Mouse (Mus musculus) splenic B cell, adult 2 months (primary cell): ENCODE measurements around the gene Ccdc90b.

Source experiments
- DNase-seq: peaks from one replicate; pipeline ENCODE4 v3.0.0-alpha.2; 2011; ENCODE audit warnings: low read depth, low spot score
- H3K27me3 ChIP-seq: 2 replicates; pipeline ENCODE4 v1.6.1; 2012; ENCODE audit warnings: mild to moderate bottlenecking, low read length, moderate library complexity, mixed read lengths; ENCODE audit not compliant: control insufficient read depth, poor library complexity, insufficient read depth, severe bottlenecking
- H3K36me3 ChIP-seq: 2 replicates; pipeline ENCODE4 v1.6.1; 2012; ENCODE audit warnings: mild to moderate bottlenecking, low read length, moderate library complexity, mixed read lengths; ENCODE audit not compliant: control insufficient read depth, poor library complexity, insufficient read depth, severe bottlenecking

Gene Ccdc90b

DNA sequence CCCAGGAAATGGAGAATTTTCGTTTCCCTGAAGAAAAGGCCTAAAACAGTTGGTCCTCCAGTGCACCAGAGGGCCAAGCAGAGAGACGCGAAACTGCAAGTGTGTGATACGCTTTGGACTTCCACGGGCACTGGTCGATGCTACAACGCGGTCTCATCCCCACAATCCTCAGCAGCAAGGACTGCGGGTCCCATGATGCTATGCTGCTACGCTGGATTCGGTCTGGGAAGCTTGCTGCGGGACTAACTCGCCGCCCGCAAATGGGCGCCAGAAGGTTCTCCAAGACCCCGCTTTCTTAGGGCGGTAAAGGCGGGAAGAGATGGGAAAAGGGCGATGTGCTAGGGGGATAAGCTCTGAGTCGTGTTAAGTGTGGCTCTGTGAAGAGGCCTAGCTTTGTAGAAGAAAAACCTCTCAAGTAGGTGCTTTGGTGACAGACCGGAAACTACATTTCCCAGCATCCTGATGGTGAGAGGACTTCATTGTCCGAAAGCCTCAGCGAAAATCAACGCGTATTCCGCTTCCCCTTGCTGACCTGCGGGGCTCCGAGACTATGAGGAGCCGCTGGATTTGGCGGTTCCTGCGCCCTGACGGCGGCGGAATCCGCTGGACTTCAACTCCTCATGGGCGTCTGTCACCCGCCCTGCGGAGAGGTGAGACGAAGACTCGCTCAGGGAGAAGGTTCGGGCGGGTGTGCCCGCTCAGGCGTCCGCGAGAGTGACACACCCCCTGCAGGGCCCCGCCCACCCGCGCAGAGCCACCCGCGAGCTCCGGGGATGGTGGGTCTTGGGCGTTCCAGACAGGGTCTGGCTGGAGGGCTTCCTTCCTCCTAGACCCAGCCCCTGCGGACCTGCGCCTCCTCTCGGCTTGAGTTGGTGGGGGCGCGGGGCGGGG is at the start of gene Ccdc90b:
TSS of gene Ccdc90b (plus strand) at position 164 of the 891 bp plus-strand sequence.
- Histone ChIP-seq H3K27me3 (no peaks in the 10 kb centered on the region), H3K36me3 (no peaks in the 10 kb centered on the region)
- DNase-seq, result peak; percentile 91

DNA sequence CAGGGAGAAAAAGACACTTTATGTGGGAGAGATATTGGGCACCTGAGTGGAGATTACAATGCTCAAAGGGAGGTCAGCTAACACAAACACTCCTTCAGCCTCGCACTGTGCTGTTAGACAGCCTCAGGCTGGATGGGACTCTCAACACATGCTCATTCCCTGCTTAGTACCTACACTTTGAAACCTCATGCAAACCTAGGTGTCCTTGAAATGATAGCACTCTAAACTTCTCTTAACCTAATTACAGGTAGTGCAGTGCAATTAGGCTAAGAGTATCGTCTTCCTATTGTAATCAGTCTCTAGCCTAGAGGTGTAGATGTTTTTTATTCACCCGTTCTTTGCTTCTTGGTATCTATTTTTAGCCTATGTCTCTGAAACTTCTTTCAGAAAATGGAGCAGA is 40.6 kb upstream of the Ccdc90b start:
- DNase-seq, result no peak
- Histone ChIP-seq H3K36me3 (no peaks in the 10 kb centered on the region), H3K27me3 (no peaks in the 10 kb centered on the region)

DNA sequence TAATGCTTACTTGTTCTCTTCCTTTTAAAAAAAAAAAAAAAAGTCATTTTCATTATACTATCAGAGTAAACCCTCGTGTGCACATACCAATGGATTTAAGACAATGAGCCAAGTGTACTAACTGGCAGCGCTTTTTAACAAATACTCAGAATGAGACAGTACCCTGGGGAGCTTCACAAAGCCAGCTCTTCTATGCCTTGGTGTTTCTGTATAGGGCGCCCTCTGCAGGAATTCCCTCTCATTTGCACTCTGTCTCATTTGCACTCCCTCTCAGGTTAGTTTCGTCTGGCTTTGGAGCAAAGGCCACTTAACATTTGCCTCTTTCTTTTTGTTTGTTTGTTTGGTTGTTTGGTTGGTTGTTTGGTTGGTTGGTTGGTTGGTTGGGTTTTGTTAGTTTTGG is 40.1 kb upstream of the Ccdc90b start:
- DNase-seq, result peak; percentile 15
- Histone ChIP-seq H3K36me3 (no peaks in the 10 kb centered on the region), H3K27me3 (no peaks in the 10 kb centered on the region)

DNA sequence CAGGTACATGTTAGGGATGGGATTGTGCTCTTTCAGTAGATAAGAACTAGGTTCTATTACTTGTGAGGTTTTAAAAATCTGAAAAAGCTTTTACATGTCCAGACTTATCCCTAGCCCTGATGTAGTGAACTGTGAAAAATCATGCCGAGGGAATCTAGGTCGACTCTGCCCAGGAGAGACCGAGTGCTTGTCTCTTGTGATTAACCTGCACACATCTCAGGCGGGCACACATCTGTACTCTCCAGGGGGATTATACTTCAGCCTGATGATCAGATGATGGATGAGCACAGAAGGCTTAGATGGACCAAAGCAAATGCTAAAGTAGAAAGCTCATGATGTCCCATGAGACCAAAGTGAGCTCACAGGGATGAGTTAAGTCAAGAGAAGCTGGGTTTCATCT is 31.7 kb upstream of the Ccdc90b start:
- no peaks in the 10 kb centered on the region; the same call in 1 of the 2 replicates for H3K27me3 ChIP-seq
- no peak for DNase-seq
- no peaks in the 10 kb centered on the region for H3K36me3 ChIP-seq

DNA sequence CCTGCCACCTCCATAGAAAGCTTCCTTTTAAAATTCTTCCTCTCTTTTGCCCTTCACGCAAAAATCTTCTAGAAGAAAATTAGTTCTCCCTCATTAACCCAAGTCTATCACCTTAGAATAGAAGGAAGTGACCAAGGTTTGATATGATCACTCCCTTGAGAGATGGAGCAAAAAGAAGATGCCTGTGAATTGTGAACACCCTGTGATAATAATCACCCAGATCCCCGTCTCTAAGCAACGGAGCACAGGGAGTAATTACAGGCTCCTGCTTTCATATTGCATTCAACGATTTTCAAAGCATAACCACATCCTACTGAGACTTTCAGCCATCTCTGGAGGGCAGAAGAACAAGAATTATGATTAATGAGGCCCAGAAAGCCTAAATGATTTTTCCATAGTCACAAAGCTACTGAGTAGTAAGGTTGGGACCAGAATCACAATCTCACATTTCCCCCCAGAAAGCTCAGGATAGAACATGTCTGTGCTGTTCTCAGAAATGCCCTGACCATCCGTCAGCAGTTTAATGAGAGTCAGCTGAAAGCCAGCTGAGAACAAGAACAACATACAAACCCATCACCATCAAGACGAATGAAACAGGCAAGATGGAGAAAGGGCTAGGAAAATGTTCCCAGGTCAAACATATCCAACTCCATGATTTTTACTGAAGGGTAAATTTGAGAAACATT is 28.5 kb upstream of the Ccdc90b start:
- no peaks in the 10 kb centered on the region for H3K36me3 ChIP-seq
- no peaks in the 10 kb centered on the region; the same call in 1 of the 2 replicates for H3K27me3 ChIP-seq
- no peak for DNase-seq

DNA sequence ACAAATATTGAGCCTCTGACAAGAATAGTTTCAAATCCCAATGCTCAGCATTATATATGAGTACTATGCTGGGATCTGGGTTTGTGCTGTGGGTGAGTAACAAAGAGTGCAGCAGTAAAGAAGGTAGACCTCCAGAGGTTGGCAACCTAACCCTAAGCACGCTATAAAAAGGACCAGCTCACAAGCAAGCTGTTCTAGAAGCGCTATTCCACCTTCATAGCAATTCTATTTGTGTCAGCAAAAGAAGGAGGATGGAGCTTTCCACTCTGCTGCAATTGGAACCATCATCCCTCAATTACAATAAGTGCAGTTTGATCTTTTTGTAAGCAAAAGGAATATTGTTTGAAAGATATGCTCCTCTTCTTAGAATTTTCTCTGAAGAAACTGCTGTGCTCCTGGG is 14.2 kb upstream of the Ccdc90b start:
- no peak for DNase-seq
- no peaks in the 10 kb centered on the region for H3K27me3 ChIP-seq
- H3K36me3 ChIP-seq, result no peaks in the 10 kb centered on the region

DNA sequence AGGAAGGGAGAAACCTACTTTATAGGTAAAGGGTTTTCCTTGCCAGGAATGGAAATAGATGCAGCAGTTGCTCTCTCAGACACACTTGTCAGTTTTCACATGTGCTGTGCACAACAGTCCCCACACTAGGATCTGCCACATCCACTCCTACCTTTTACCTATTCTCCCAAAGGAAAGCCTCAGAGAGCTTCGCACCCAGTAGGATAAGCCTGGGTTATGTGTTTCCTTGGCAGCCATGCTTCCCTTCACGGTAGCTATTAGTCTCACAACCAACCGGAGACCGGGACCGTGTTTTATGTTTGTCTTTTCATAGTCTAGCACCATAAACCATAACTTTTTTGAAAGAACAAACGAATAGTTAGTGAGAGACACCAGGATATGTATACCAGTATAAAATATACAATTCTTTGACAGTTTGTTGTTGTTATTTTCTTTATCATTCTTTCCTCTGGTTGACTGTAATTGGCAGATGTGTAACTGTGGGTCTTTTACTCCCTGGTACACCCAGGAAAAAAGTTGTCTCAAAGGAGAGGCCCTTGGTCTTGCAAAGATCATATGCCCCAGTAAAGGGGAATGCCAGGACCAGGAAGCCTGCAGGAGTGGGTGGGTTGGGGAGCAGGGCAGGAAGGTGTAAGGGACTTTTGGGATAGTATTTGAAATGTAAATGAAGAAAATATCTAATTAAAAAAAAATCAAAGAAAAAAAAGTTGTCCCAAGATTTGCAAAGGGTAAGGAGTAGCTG is 10.5 kb upstream of the Ccdc90b start:
- Histone ChIP-seq H3K36me3 (no peaks in the 10 kb centered on the region), H3K27me3 (no peaks in the 10 kb centered on the region)
- DNase-seq, result no peak

DNA sequence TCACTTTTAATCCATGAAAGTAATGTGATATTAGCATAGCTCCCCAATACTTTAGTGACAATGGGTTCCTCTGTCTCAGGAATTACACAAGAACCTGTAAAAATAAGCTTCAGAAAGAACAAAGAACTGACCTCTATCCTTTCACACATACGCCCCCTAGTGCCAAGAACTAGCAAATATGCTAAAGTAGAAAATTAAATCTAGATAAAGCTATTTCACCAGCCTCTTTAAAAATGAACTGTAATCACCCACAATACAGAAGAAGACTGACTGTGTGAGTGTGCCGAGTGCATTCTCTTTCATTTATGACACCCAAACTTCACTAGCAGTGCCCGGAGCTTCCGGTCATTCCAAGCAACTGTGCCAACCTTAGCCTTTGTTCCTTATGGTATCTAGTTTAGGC is 10.0 kb upstream of the Ccdc90b start:
- no peaks in the 10 kb centered on the region for H3K36me3 ChIP-seq
- DNase-seq, result peak; percentile 49
- no peaks in the 10 kb centered on the region for H3K27me3 ChIP-seq

DNA sequence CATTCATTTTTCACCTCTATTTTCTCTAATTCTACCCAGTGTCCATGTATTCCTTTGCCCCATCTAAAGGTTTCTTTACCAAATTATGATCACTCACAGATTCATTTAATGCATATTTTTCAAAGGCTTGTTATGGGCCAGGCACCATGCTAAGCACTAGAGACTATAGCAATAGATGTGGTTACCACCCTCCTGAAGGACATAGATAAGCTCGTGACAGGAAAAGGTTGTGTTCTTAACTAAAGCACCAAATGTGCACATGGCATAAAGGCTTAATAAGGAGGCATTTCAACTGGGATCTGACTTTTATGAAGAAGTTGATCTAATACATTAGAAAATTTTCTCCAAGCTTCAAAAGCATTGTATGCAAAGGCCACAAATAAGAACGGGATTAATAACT is 2.2 kb upstream of the Ccdc90b start:
- Histone ChIP-seq H3K36me3 (no peaks in the 10 kb centered on the region), H3K27me3 (no peaks in the 10 kb centered on the region)
- DNase-seq, result no peak

DNA sequence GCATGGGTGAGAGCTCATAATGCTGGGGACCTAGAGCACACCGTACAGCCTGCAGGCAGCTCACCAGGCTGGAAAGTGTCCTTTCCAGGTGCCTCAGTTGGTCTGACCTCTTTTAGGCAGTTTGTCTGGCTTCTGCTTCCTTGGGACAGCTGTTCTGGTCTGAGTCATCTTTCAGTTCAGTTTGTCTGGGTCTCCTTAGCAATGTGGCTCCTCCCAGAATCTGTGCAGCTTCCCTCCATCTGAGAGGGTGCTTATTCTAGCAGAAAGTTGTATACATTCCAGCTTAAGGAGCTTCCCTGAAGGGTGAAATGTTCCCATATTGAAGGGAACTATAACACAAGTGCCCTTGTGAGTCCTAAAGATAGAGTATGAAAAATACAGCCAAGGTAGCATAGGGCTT is 5.8 kb downstream of the Ccdc90b start:
- no peaks in the 10 kb centered on the region for H3K27me3 ChIP-seq
- DNase-seq, result no peak
- no peaks in the 10 kb centered on the region for H3K36me3 ChIP-seq

DNA sequence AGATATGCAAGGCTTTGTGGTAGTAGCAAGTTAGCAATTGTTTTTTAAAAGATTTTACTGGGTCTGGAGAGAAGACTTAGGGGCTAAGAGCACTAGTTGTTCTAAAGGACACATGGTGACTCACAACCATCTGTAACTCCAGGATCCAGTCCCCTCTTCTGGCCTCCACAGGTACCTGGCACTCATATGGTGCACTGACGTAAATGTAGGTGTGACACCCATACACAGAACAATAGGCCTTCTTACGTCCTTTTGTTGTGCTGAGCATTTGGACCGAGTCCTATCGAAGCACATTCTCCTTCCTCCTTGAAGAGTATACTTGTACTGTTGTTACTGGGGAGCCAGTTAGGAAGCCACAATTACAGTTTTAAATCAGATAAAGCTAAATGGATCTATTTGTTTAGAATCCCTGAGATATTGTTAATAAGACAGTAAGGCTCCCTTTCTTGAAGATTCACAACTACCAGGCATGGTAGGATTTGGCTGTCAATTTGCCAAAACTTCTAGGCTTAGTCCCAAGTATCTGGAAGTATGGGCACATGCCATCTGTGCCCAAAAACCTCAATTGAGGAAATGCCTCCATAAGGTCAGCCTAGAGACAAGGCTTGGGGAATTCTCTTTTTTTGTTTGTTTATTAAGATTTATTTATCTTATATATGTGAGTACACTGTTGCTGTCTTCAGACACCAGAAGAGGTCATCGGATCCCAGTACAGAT is 19.7 kb downstream of the Ccdc90b start:
- DNase-seq, result no peak
- Histone ChIP-seq H3K36me3 (no peaks in the 10 kb centered on the region), H3K27me3 (no peaks in the 10 kb centered on the region)

DNA sequence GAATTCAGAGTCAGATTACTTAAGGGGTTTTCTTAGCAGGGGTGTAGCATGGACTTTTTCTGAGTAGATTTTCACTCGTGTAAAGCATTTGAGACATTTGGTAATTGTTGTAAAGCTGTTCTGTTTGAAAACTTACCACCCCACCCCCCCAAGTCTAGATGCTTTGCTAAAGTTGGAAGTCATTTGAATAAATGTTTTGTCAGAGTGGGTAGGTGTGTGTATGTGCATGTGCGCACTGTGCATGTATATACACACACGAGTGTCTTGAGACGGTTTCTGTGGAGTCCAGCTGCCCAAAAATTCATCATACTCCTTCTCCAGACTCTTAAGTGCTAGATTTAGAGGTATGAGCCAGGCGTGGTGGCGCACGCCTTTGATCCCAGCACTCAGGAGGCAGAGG is 22.6 kb downstream of the Ccdc90b start:
- H3K27me3 ChIP-seq, result no peaks in the 10 kb centered on the region

DNA sequence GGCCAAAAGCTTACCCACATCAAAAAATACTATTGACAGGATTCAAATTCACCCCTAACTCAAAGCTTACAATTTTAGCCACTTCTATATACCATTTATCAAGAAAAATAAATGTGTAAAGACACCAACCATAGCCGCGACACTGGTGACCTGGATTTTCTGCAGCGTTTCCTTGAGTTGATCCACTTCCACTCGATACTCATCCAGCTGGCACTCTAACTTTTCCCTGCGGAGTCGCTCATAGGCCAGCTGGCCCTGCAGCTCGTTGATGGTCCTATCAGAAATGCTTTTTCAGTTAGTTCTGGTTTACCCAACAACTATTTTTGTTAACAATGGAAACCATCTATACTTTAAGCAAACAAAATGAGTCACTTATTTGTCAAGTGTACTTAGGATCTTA is 29.0 kb downstream of the Ccdc90b start:
- DNase-seq, result no peak
- no peaks in the 10 kb centered on the region for H3K27me3 ChIP-seq
- no peaks in the 10 kb centered on the region for H3K36me3 ChIP-seq

More for the DNA sequence above, 22.6 kb downstream of the Ccdc90b start:
- no peaks in the 10 kb centered on the region for H3K36me3 ChIP-seq
- DNase-seq, result no peak

DNA sequence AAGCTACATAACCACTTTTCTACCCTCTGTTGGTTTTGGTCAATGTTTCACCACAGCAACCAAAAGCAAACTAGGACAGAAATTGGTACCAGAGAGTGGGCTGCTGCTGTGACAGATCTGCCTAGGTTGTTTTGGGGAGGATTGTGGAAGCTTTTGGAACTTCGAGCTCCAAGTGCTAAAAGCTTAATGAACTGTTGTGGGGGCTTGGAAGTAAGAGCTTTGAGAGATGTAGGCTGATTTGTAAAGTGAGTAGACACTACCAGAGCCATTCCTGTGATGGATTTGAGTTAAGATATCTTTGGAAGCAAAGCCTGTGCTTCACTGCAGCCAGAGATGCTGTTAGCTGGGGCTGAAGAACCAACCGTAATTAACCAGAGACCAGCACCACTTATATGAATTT is 29.9 kb downstream of the Ccdc90b start:
- H3K36me3 ChIP-seq, result no peaks in the 10 kb centered on the region
- H3K27me3 ChIP-seq, result no peaks in the 10 kb centered on the region
- DNase-seq, result no peak
